Mouse (Mus musculus) heart, embryonic 14.5 days (tissue): ENCODE results near the gene Hoxc6. TPM values are rescaled to one million over a fixed set of nuclear protein-coding genes. Genes with fewer than 3 reads are reported as not detected.

ENCODE experiments used
- ATAC-seq: fragments of 200-750 bp; cut with Nextera tagmentation; 2 replicates; pipeline ENCODE4 v1.8.0; 2017; ENCODE audit warnings: low read depth, moderate TSS enrichment; ENCODE audit not compliant: insufficient number of reproducible peaks, insufficient read depth, low FRiP score
- H3K27ac ChIP-seq, 2 experiments: fragments of 200-500 bp in 1 of 2; fragments of 300-500 bp in 1 of 2; sonication (generic) in 1 of 2; replicated peaks in 1 of 2; 2 replicates each; pipeline ENCODE4 v1.5.1; 2012 to 2014; ENCODE audit warnings: low read depth in 2 of 2, low read length in 2 of 2, control low read depth in 1 of 2, mild to moderate bottlenecking in 1 of 2, mixed read lengths in 1 of 2; ENCODE audit not compliant: control insufficient read depth in 1 of 2, insufficient read depth in 1 of 2
- H3K27me3 ChIP-seq: fragments of 300-500 bp; sonication (generic); 2 replicates; pipeline ENCODE4 v1.6.1; 2014; ENCODE audit warnings: mild to moderate bottlenecking, low read length, control low read depth; ENCODE audit not compliant: control insufficient read depth, insufficient read depth
- H3K36me3 ChIP-seq: fragments of 300-500 bp; sonication (generic); 2 replicates; pipeline ENCODE4 v1.6.1; 2014; ENCODE audit warnings: mild to moderate bottlenecking, control low read depth, low read length, mixed read lengths; ENCODE audit not compliant: control insufficient read depth, insufficient read depth
- H3K4me1 ChIP-seq, 2 experiments: fragments of 200-500 bp in 1 of 2; fragments of 300-500 bp in 1 of 2; sonication (generic) in 1 of 2; 2 replicates each; pipeline ENCODE4 v1.6.1; 2012 to 2014; ENCODE audit warnings: low read length in 2 of 2, control low read depth in 1 of 2, mixed read lengths in 1 of 2; ENCODE audit not compliant: control insufficient read depth in 2 of 2, insufficient read depth in 2 of 2
- H3K4me2 ChIP-seq: fragments of 300-500 bp; sonication (generic); 2 replicates; pipeline ENCODE4 v1.6.1; 2014; ENCODE audit warnings: mild to moderate bottlenecking, low read length
- H3K4me3 ChIP-seq, 2 experiments: fragments of 200-500 bp in 1 of 2; fragments of 300-500 bp in 1 of 2; sonication (generic) in 1 of 2; 2 replicates each; pipeline ENCODE4 v1.5.1; 2012 to 2014; ENCODE audit warnings: low read length in 2 of 2, mild to moderate bottlenecking in 2 of 2, control low read depth in 1 of 2, low read depth in 1 of 2, moderate library complexity in 1 of 2; ENCODE audit not compliant: control insufficient read depth in 1 of 2, insufficient read depth in 1 of 2
- H3K9ac ChIP-seq: fragments of 300-500 bp; sonication (generic); 2 replicates; pipeline ENCODE4 v1.6.1; 2014; ENCODE audit warnings: mild to moderate bottlenecking, low read length
- H3K9me3 ChIP-seq: fragments of 300-500 bp; sonication (generic); 2 replicates; pipeline ENCODE4 v1.6.1; 2016; ENCODE audit warnings: low read length, control low read depth; ENCODE audit not compliant: control insufficient read depth
- WGBS: fragments of 180-500 bp; shearing (Covaris S2); extraction: QIAGEN DNeasy Blood & Tissue Kit; methylation state at CpG from one replicate; pipeline ENCODE4 v1.1.7; 2014; 5-methylcytosine and 5-hydroxymethylcytosine counted together
- polyA plus RNA-seq: library from polyadenylated mRNA; unstranded; fragments of >200 nt; fragmentation: Nextera tagmentation; extraction: Ambion mirVana; gene quantifications from 2 replicates; pipeline ENCODE4 v1.2.1, GENCODE M21; 2014

The Hoxc6 gene
- polyA plus RNA-seq, 1 experiment from 2014 or later: 0.15 TPM

- Histone ChIP-seq H3K27ac (no peak overlapping the region), H3K9ac (no peak overlapping the region), H3K27me3 (peaks cover 99% of the 10 kb centered on the region), H3K36me3 (no peaks in the 10 kb centered on the region), H3K9me3 (no peaks in the 10 kb centered on the region), H3K4me2 (no peak overlapping the region), H3K4me1 (no peaks in the 10 kb centered on the region; a peak in 1 of 4 replicates), H3K4me3 (no peak overlapping the region)
- WGBS: under 1% methylated on average over 21 of the region's 21 CpGs
- ATAC-seq: no peak
Observed at GRCm38 (mm10) chr15:102972254-102972653, 25.8 kb upstream of the Hoxc6 start.

GRCm38 (mm10) chr15:102972753-102973152 is 25.3 kb upstream of the Hoxc6 start:
- H3K9me3 ChIP-seq: no peaks in the 10 kb centered on the region
- H3K4me1 ChIP-seq: no peaks in the 10 kb centered on the region; a peak in 1 of 4 replicates
- WGBS: 2% methylated on average over 6 of the region's 6 CpGs
- ATAC-seq: no peak
- H3K4me3 ChIP-seq: no peak overlapping the region
- no peak overlapping the region for H3K4me2 ChIP-seq
- H3K9ac ChIP-seq: no peak overlapping the region
- no peaks in the 10 kb centered on the region for H3K36me3 ChIP-seq
- peaks cover 99% of the 10 kb centered on the region for H3K27me3 ChIP-seq
- H3K27ac ChIP-seq: no peak overlapping the region

- 4% methylated on average over 7 of the region's 7 CpGs for WGBS
- H3K9me3 ChIP-seq: no peaks in the 10 kb centered on the region
- no peak overlapping the region for H3K4me2 ChIP-seq
- H3K4me1 ChIP-seq: no peaks in the 10 kb centered on the region; a peak in 1 of 4 replicates
- ATAC-seq: no peak
- H3K36me3 ChIP-seq: no peaks in the 10 kb centered on the region
- no peak overlapping the region for H3K4me3 ChIP-seq
- H3K9ac ChIP-seq: no peak overlapping the region
- H3K27ac ChIP-seq: no peak overlapping the region
- H3K27me3 ChIP-seq: peaks cover 100% of the 10 kb centered on the region
Observed at GRCm38 (mm10) chr15:102975034-102975433, 23.0 kb upstream of the Hoxc6 start.

GRCm38 (mm10) chr15:102975688-102976111 is 22.4 kb upstream of the Hoxc6 start:
- Histone ChIP-seq H3K9me3 (no peaks in the 10 kb centered on the region), H3K4me1 (no peaks in the 10 kb centered on the region; a peak in 1 of 4 replicates), H3K4me2 (no peak overlapping the region), H3K9ac (no peak overlapping the region), H3K27ac (no peak overlapping the region), H3K27me3 (peaks cover 100% of the 10 kb centered on the region), H3K4me3 (no peak overlapping the region), H3K36me3 (no peaks in the 10 kb centered on the region)
- no peak for ATAC-seq
- WGBS: 2% methylated on average over 21 of the region's 21 CpGs

GRCm38 (mm10) chr15:102976171-102976570 is 21.9 kb upstream of the Hoxc6 start, which contains the start of gene Hoxc9:
Hoxc9 (plus strand) TSS chr15:102976439.
- Histone ChIP-seq H3K4me2 (peak within 1 kb of the TSS; percentile 43), H3K27me3 (peaks cover 100% of the 10 kb centered on the region), H3K4me3 (peak within 1 kb of the TSS in 1 of 2 experiments; percentile 28; a peak in 2 of 4 replicates), H3K36me3 (no peaks in the 10 kb centered on the region), H3K27ac (no peak within 1 kb of the TSS), H3K4me1 (peaks cover 0 to under 1% of the 10 kb centered on the region in 2 experiments; a peak in 1 of 4 replicates), H3K9ac (no peak within 1 kb of the TSS), H3K9me3 (no peaks in the 10 kb centered on the region)
- no peak for ATAC-seq
- WGBS: 0% methylated on average over 13 of the region's 20 CpGs

GRCm38 (mm10) chr15:102976631-102977422 is 21.2 kb upstream of the Hoxc6 start:
- peak overlapping the region; percentile 43 for H3K4me2 ChIP-seq
- peaks cover 0 to 4% of the 10 kb centered on the region in 2 experiments; a peak in 2 of 4 replicates for H3K4me1 ChIP-seq
- H3K27ac ChIP-seq: no peak overlapping the region
- ATAC-seq: no peak
- WGBS: 1% methylated on average over 37 of the region's 37 CpGs
- peak overlapping the region in 1 of 2 experiments; percentile 28; a peak in 2 of 4 replicates for H3K4me3 ChIP-seq
- H3K27me3 ChIP-seq: peaks cover 100% of the 10 kb centered on the region
- H3K9ac ChIP-seq: no peak overlapping the region
- no peaks in the 10 kb centered on the region for H3K36me3 ChIP-seq
- H3K9me3 ChIP-seq: no peaks in the 10 kb centered on the region

GRCm38 (mm10) chr15:102977423-102977974 is 20.6 kb upstream of the Hoxc6 start:
- no peaks in the 10 kb centered on the region for H3K9me3 ChIP-seq
- no peak overlapping the region for H3K27ac ChIP-seq
- no peak for ATAC-seq
- H3K36me3 ChIP-seq: no peaks in the 10 kb centered on the region
- peaks cover 0 to 6% of the 10 kb centered on the region in 2 experiments; a peak in 2 of 4 replicates for H3K4me1 ChIP-seq
- H3K9ac ChIP-seq: no peak overlapping the region
- H3K27me3 ChIP-seq: peaks cover 100% of the 10 kb centered on the region
- H3K4me3 ChIP-seq: peak overlapping the region in 1 of 2 experiments; percentile 28; a peak in 2 of 4 replicates
- WGBS: 3% methylated on average over 16 of the region's 16 CpGs
- peak overlapping the region; percentile 43 for H3K4me2 ChIP-seq
